Mouse (Mus musculus) fat pad, adult 2 months (tissue): Measurements from ENCODE around the gene Rere.
A peak's percentile ranks its signal among the peaks of the same experiment; 100 is the strongest.
"Not testable (repeated sequence)": the region's sequence is repeated elsewhere in the genome, so short reads cannot be mapped to it uniquely, and the experiment has no call there.

Experiments used
- DNase-seq: peaks from one replicate; pipeline ENCODE4 v3.0.0-alpha.2; 2011; ENCODE audit warnings: low read depth, low spot score; ENCODE audit errors: extremely low read depth

Gene Rere

DNA sequence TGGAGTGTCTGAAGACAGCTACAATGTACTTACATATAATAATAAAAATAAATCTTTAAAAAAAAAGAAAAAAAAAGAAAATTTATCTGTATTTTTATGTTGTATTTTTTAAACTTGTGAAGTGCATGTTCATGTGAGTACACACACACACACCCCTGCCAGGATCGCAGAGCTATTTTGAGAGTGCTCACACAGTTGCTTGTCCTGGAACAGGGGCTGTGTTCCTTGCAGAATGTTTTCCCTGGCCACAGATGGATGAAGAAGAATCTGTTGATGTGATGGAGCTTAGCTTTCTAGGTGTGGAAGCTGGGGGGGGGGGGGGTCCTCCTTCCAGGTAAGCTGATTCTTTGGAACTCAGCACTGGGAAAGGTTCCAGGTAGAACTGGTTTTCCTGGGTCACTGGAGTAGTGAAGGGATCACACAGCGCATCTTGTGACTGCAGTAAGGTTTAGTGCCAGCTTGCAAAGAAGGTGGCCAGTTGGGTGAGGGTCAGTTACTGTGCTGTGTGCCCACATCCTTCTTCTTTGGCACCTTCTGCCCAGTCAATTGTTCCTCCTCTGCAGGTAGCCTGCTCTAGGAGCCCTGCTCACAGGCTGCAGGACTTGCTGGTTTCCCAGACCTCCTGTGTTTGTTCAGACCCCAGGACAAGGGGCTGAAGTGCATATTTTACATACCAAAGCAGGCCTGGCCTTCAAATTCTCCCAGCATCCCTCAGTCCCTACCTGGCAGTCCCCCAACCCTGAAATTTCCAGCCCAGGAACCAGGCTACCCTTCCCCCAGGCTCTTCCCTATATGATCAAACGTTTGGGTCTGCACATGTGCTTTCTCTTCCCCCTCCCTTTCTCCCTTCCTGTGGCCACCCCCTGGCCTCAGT lies 317.9 kb downstream of the Rere start:
- DNase-seq, result no peak

GRCm38 (mm10) chr4:150600503-150600902 lies 319.1 kb downstream of the Rere start:
- not testable (repeated sequence) for DNase-seq

DNA sequence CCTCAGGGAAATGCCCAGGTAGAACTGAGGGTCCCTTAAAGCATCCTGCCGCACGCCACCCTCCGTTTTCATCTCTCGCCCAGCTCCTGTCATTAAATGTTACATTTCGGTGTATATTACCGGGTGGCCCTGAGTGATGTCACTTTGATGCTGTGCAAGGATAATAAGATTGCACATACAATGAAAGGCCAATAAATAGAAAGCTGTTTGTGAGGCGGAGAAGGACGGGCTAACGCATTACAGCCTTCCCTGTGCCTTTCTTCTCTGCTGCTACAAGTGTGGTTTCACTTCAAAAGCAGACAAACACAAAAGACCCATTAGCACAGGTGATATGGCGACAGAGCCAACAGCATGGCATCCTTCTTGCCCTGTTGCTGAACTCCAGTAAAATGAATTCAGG lies 320.0 kb downstream of the Rere start:
- no peak for DNase-seq

- no peak for DNase-seq
Observed at GRCm38 (mm10) chr4:150603366-150604061, 322.1 kb downstream of the Rere start.

- no peak for DNase-seq
Observed at GRCm38 (mm10) chr4:150605804-150606203, 324.4 kb downstream of the Rere start.

DNA sequence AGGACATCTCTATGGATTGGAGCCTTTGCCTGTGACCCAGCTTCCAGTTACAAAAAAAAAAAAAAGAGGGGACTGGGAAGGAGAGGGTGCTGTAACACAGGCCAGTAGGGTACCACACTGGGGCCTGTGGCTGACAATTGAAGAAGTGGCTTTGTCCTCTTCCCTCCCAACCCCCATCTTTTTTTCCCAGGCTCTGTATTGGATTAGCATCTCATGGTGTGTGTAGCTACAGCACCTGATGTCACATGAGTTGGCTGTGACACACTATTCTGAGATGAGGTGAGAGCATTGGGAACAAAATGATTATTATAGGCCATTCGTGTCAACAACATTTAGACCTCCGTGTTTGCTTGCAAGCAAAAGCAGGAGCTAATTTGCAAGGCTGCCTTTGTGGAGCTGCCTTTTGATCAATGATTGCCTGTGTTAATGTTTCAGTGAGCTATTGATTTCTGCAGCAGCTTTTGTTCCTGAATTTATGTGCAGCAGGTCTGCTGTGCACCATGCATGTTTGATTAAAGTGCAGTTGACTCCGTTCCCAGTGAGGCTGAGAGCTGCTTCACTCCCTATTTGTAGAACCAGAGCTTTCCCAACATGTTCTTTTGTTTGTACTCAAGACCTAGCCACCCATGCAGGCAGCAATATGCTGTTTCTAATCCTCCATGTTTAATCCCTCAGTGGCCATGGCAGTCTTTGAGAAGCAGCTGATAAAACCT lies 325.2 kb downstream of the Rere start:
- peak; percentile 26 for DNase-seq

DNA sequence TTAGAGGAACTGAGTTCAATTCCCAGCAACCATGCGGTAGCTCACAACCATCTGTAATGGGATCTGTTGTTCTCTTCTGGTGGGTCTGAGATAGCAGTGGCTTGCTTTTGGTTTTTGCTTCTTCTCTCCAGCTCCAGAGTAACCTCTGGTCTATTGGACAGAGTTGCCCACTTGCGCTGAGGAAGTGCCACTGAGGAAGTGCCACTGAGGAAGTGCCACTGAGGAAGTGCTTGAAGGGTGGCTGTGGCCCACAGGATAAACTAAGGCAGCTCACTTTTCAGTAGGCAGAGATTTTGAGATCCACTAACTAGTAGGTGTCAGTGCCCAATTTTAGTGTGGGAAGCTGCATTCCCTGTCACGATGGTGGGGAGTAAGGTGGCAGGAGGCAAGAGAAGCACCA lies 327.2 kb downstream of the Rere start:
- no peak for DNase-seq

DNA sequence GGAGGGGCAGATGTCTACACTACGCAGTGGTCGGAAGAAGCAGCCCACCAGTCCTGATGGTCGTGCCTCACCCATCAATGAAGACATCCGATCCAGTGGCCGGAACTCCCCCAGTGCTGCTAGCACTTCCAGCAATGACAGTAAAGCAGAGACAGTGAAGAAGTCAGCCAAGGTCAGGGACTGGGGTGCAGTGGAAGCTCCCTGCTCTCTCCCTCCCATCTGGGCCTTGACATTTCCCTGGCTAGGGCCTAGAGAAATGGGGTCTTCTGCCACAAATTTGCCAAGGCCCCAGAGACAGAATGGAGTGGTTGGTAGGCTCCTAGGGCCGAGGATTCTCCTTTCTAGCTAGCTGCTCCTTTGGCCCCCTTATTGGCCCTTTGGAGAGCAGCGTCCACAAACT lies 332.3 kb downstream of the Rere start:
- no peak for DNase-seq

DNA sequence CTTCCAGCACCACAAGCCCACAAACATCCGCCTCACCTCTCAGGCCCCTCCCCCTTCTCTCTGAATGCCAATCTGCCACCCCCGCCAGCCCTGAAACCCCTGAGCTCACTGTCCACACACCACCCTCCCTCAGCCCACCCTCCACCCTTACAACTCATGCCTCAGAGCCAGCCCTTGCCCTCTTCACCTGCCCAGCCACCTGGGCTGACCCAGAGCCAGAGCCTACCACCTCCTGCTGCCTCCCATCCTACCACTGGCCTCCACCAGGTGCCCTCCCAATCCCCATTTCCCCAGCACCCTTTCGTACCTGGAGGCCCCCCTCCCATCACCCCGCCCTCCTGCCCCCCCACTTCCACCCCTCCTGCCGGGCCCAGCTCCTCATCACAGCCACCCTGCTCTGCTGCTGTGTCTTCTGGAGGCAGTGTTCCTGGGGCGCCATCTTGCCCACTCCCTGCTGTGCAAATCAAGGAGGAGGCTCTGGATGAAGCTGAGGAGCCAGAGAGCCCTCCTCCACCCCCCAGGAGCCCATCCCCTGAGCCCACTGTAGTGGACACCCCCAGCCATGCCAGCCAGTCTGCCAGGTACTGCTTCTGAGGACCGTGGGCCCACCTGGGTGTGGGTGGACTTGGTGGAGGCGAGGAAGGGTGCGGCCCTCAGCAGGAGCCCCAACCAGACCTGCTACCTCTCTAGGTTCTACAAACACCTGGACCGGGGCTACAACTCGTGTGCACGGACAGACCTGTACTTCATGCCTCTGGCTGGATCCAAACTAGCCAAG lies 334.0 kb downstream of the Rere start:
- no peak for DNase-seq

DNA sequence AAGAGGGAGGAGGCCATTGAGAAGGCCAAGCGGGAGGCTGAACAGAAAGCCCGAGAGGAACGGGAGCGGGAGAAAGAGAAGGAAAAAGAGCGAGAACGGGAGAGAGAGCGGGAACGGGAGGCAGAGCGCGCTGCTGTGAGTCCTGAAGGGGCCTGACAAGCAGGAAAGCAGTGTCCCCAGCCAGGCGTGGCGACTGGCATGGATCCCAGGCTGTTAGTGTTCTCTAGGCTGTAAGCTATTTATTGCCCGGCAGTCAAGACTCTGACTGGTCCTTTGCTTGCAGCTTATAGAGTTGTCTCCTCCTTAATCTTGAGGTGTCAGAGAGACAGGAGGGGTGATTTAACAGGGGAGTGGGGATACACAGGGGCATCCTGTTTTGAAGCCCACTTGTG lies 334.6 kb downstream of the Rere start:
- DNase-seq, result no peak

- no peak for DNase-seq
Observed at GRCm38 (mm10) chr4:150616841-150617240, 335.4 kb downstream of the Rere start.

DNA sequence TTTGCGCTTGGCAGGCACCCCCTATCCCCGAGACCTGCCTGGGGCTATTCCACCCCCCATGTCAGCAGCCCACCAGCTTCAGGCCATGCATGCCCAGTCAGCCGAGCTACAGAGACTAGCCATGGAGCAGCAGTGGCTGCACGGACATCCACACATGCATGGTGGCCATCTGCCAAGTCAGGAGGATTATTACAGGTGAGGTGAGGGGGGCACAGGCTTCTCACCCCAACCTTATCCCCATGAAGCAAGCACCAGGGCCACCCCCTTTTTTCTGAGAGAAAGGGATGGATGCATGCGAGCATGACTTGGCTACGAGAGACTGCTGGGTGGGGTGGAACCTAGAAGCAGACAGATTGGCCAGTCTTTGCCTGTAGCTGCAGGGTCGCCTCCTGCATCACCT lies 337.6 kb downstream of the Rere start:
- DNase-seq, result no peak

- DNase-seq, result no peak
Observed at GRCm38 (mm10) chr4:150622641-150623040, 341.2 kb downstream of the Rere start.

DNA sequence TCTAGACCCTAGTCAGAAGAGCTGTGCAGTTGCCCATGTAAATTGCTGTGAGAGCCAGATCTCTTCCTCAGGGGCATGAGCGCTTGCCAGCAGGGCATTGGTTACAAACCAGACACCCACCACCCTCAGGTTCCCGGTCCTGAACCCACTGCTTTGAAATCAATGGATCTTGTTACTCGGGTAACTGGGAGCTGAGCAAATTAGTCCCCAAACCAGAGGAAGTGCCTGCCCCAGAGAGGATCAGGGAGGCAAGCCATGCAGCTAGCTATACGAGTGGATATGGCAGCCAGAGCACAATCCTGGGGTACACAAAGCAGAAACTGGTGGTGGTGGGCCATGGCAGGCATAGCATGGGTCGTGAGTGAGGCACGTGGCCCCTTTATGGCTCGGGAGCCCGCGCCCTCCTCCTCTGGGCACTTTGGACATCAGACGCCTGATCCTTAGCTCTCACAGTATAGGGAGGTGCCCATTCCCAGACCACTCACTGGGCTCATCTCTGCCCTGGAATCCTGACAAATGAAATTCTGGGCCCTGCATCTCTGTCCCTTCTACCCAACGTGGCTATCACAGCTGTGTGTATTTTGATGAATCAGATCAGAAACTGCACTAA lies 342.9 kb downstream of the Rere start:
- no peak for DNase-seq

GRCm38 (mm10) chr4:150624933-150625332 lies 343.5 kb downstream of the Rere start:
- DNase-seq, result no peak

GRCm38 (mm10) chr4:150625425-150625824 lies 344.0 kb downstream of the Rere start:
- DNase-seq, result no peak

GRCm38 (mm10) chr4:150625951-150626732 lies 344.7 kb downstream of the Rere start:
- no peak for DNase-seq

DNA sequence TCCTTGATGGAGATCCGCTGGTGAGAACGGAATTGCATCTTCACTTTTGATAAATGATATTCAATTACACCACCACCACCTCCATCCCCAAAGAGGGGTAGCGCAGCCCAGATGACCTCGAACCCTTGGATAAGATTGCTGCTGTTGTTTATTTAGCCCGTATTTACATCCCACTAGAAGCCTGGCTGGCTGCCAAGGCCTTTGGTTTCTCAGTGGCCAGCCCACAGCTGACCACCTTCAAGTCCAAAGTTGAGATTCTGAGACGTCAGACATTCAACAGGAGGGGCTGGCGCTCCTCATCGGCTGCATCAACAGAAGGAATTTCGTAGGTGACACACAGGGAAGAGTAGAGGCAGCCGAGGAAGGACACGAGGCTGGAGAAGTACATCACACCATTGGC lies 347.8 kb downstream of the Rere start:
- DNase-seq, result no peak

GRCm38 (mm10) chr4:150635568-150635967 lies 354.1 kb downstream of the Rere start:
- no peak for DNase-seq

DNA sequence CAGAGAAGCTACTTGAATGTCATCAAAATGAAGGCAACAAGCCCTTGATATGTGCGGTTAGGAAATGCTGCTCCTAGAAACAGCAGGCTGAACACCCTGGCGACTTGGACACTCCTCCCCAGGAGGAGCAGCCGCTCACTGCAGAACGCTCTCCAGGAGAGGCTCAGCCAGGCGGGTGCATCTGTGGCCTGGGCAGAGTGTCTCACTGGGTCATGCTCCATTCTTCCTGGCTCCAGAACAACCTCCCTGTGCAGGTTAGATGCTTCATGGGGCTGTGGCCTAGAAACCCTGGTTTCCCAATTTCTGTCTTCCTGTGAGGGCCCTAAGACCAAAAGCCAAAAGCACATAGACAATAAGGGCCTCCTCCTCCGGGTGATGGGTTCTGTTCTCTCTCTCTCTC lies 355.2 kb downstream of the Rere start:
- no peak for DNase-seq
